In genomic region chr12:84774376-84774775, GRCm38 (mm10) we compare ENCODE assay signal across 10 mouse cellular contexts. TPM values are rescaled to one million over a fixed set of nuclear protein-coding genes. Genes with fewer than 3 reads are reported as not detected.
DNase-seq lines count a peak whose midpoint lies in the region; ATAC-seq lines count a peak whose summit lies in the region.
"Had no signal": no experiment of that assay in that cellular context is flagged by ENCODE, and none has a peak within 500 bp of the region (broad histone marks: within the 10 kb centered on the region; RNA-seq: fewer than 3 reads in every experiment).

No protein-coding gene starts in this region.

- no peak overlapping the region for H3K27ac ChIP-seq in lung, embryonic 16.5 days (ENCODE audit: low read length)
- H3K27ac ChIP-seq in limb, embryonic 13.5 days, result no peak overlapping the region

- H3K36me3 ChIP-seq in lung, embryonic 16.5 days (ENCODE audit: control insufficient read depth, insufficient read depth, low read length), result no peaks in the 10 kb centered on the region
- peaks cover 13% of the 10 kb centered on the region for H3K36me3 ChIP-seq in limb, embryonic 13.5 days
- H3K36me3 ChIP-seq: stomach, embryonic 15.5 days had no signal

- H3K27me3 ChIP-seq in lung, embryonic 16.5 days (ENCODE audit: control insufficient read depth, insufficient read depth, low read depth, low read length), result no peaks in the 10 kb centered on the region
- no peaks in the 10 kb centered on the region for H3K27me3 ChIP-seq in limb, embryonic 13.5 days
- H3K27me3 ChIP-seq: stomach, embryonic 15.5 days had no signal

- no peak overlapping the region for H3K9ac ChIP-seq in lung, embryonic 16.5 days (ENCODE audit: low read length)
- no peak overlapping the region for H3K9ac ChIP-seq in limb, embryonic 13.5 days

- ATAC-seq in lung, embryonic 16.5 days (ENCODE audit: low read depth), result no peak
- no peak for ATAC-seq in limb, embryonic 13.5 days (ENCODE audit: low FRiP score, low read depth)

- WGBS in lung, embryonic 16.5 days, result 62% methylated on average over 6 of the region's 6 CpGs
- 91% methylated on average over 6 of the region's 6 CpGs for WGBS in limb, embryonic 13.5 days

- H3K9me3 ChIP-seq in lung, embryonic 16.5 days (ENCODE audit: control insufficient read depth, low read length), result no peaks in the 10 kb centered on the region
- H3K9me3 ChIP-seq in limb, embryonic 13.5 days, result no peaks in the 10 kb centered on the region
- H3K9me3 ChIP-seq: stomach, embryonic 15.5 days had no signal

- peaks cover 14% of the 10 kb centered on the region for H3K4me1 ChIP-seq in lung, embryonic 16.5 days (replicated peaks; ENCODE audit: control insufficient read depth, insufficient read depth, low read length)
- peaks cover 30% of the 10 kb centered on the region for H3K4me1 ChIP-seq in limb, embryonic 13.5 days

- peak overlapping the region; percentile 67 for H3K4me2 ChIP-seq in lung, embryonic 16.5 days (ENCODE audit: low read depth, low read length)
- peak overlapping the region; percentile 87 for H3K4me2 ChIP-seq in limb, embryonic 13.5 days (replicated peaks)

- no peak overlapping the region; the same call in 1 of the 2 replicates for H3K4me3 ChIP-seq in lung, embryonic 16.5 days (ENCODE audit: low read length)
- H3K4me3 ChIP-seq in limb, embryonic 13.5 days, result peak overlapping the region; percentile 80

- peak; percentile 36 to 87 for DNase-seq in adrenal gland, adult (ENCODE audit: inconsistent age in 2 of 2, low spot score in 1 of 2)
- no peak for DNase-seq in adrenal gland, adult 18-20 months (ENCODE audit: low spot score in 2 of 2)
- no peak for DNase-seq in lung, postnatal 4 days
- peak; percentile 27 for DNase-seq in skeletal muscle tissue, adult 2 months (ENCODE audit: low read depth, low spot score)
- DNase-seq in right cerebral cortex, adult 2 months (ENCODE audit: low spot score in 2 of 2), result no peak
- DNase-seq in left cerebral cortex, adult 9 months (ENCODE audit: low spot score in 2 of 2), result no peak
- DNase-seq: kidney, adult 8-10 months had no signal

RNA-seq across cellular contexts. Expression of gene Isca2, which starts 1.3 kb away (rescaled TPM):
- total RNA-seq in adrenal gland, adult 18-20 months (2021), result 10 to 100 TPM; 65.2 to 77.7 TPM
- polyA plus RNA-seq in lung, embryonic 16.5 days (2015; fragmentation: Nextera tagmentation; extraction: Ambion mirVana), result 133 and 148 TPM in 2 replicates
- polyA plus RNA-seq in limb, embryonic 13.5 days (2015; fragmentation: Nextera tagmentation; extraction: Ambion mirVana), result 152 and 153 TPM in 2 replicates

RNA-seq across cellular contexts. Expression of gene Npc2, which starts 1.4 kb away (rescaled TPM):
- 100 to 1,000 TPM in 1 of 2 experiments, 10 to 100 TPM in 1; 83.8 to 128 TPM for total RNA-seq in adrenal gland, adult 18-20 months (2021)
- polyA plus RNA-seq in lung, embryonic 16.5 days (2015; fragmentation: Nextera tagmentation; extraction: Ambion mirVana), result 185 and 217 TPM in 2 replicates
- polyA plus RNA-seq in limb, embryonic 13.5 days (2015; fragmentation: Nextera tagmentation; extraction: Ambion mirVana), result 78.9 and 79.4 TPM in 2 replicates

Comparison
In these comparisons a context has a peak if more than half of its experiments do, and no peak if none do; other contexts are left out.
1. DNase-seq: peak in adrenal gland, adult (2 of 2) and skeletal muscle tissue, adult 2 months (single experiment); none in adrenal gland, adult 18-20 months (0 of 2), lung, postnatal 4 days (0 of 2), right cerebral cortex, adult 2 months (0 of 2) and left cerebral cortex, adult 9 months (0 of 2).